Mouse (Mus musculus) heart, postnatal 0 days (tissue): ENCODE measurements around the gene Zfp639. TPM values are rescaled to one million over a fixed set of nuclear protein-coding genes. Genes with fewer than 3 reads are reported as not detected.
A peak's percentile ranks its signal among the peaks of the same experiment; 100 is the strongest.

Experiments used
- ATAC-seq: fragments of 200-750 bp; cut with Nextera tagmentation; 2 replicates; pipeline ENCODE4 v1.8.0; 2017; ENCODE audit warnings: low read depth, moderate number of reproducible peaks, moderate library complexity; ENCODE audit not compliant: insufficient read depth
- DNase-seq: peaks from one replicate; pipeline ENCODE4 v3.0.0-alpha.2; 2016; ENCODE audit warnings: low spot score
- H3K27ac ChIP-seq: fragments of 300-500 bp; sonication (generic); 2 replicates; pipeline ENCODE4 v1.5.1; 2014; ENCODE audit warnings: low read depth, mild to moderate bottlenecking
- H3K27me3 ChIP-seq: fragments of 300-500 bp; sonication (generic); 2 replicates; pipeline ENCODE4 v1.6.1; 2014; ENCODE audit warnings: low read length, mixed read lengths; ENCODE audit not compliant: control insufficient read depth, insufficient read depth
- H3K36me3 ChIP-seq: fragments of 300-500 bp; sonication (generic); replicated peaks from 2 replicates; pipeline ENCODE4 v1.6.1; 2014; ENCODE audit warnings: low read length, mixed read lengths; ENCODE audit not compliant: control insufficient read depth, insufficient read depth
- H3K4me1 ChIP-seq: fragments of 300-500 bp; sonication (generic); 2 replicates; pipeline ENCODE4 v1.6.1; 2014; ENCODE audit warnings: antibody characterized with exemption; ENCODE audit not compliant: control insufficient read depth, insufficient read depth
- H3K4me2 ChIP-seq: fragments of 300-500 bp; sonication (generic); 2 replicates; pipeline ENCODE4 v1.6.1; 2014; ENCODE audit warnings: low read depth, mild to moderate bottlenecking, low read length, moderate library complexity
- H3K4me3 ChIP-seq: fragments of 300-500 bp; sonication (generic); 2 replicates; pipeline ENCODE4 v1.5.1; 2014; ENCODE audit warnings: low read depth, low read length
- H3K9ac ChIP-seq: fragments of 300-500 bp; sonication (generic); replicated peaks from 2 replicates; pipeline ENCODE4 v1.6.1; 2014; ENCODE audit warnings: low read depth, low read length, mixed read lengths
- H3K9me3 ChIP-seq: fragments of 300-500 bp; sonication (generic); replicated peaks from 2 replicates; pipeline ENCODE4 v1.6.1; 2016; ENCODE audit warnings: low read length; ENCODE audit not compliant: control insufficient read depth
- CTCF ChIP-seq: IDR thresholded peaks from 2 replicates; pipeline ENCODE4 v1.5.1; 2016; ENCODE audit warnings: antibody characterized with exemption, control low read depth, low read depth
- EP300 ChIP-seq: IDR thresholded peaks from 2 replicates; pipeline ENCODE4 v1.6.1; 2016; ENCODE audit warnings: antibody characterized with exemption, low read depth
- WGBS: fragments of 180-500 bp; shearing (Covaris S2); extraction: QIAGEN DNeasy Blood & Tissue Kit; methylation state at CpG from one replicate; pipeline ENCODE4 v1.1.7; 2014; 5-methylcytosine and 5-hydroxymethylcytosine counted together
- polyA plus RNA-seq: library from polyadenylated mRNA; unstranded; fragments of >200 nt; fragmentation: Nextera tagmentation; extraction: Ambion mirVana; gene quantifications from 2 replicates; pipeline ENCODE4 v1.2.1, GENCODE M21; 2015
- total RNA-seq: library from RNA; depleted of rRNA; stranded (reverse); fragments of >200 nt; gene quantifications from 2 replicates; pipeline ENCODE4 v1.2.3, GENCODE M21; 2014; ENCODE audit warnings: low replicate concordance; rRNA removed

Zfp639 gene
- total and polyA plus RNA-seq, 2 experiments from 2014 or later, result 26.6 to 60.6 TPM

DNA sequence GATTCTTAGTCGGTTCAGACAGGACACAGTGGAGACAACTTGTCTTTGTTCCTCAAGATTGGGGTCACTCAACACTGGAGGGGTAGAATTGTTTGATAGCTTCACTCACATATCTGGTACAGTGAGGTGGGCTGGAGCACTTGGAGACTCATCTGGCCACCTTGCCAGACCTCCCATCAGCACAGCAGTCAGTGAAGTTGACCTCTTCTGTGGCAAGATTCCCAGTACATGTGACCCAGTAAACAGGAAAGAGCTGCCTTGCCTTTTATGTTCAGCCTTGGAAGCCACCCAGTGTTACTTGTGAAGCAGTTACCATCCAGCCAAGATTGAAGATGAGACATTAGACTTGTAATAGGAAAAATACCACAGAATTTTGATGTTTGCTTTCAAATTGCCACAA, 27.5 kb downstream of the Zfp639 start:
- Histone ChIP-seq H3K9me3 (no peaks in the 10 kb centered on the region), H3K4me3 (no peak overlapping the region), H3K36me3 (peaks cover 62% of the 10 kb centered on the region), H3K4me2 (no peak overlapping the region), H3K9ac (no peak overlapping the region), H3K27ac (peak overlapping the region; percentile 2), H3K4me1 (peaks cover 10% of the 10 kb centered on the region; the same call in 1 of the 2 replicates), H3K27me3 (no peaks in the 10 kb centered on the region)
- peak; percentile 73 for DNase-seq
- 56% methylated on average over 1 of the region's 1 CpGs for WGBS
- ATAC-seq, result peak; percentile 81
- no peak for TF ChIP-seq EP300
- no peak for TF ChIP-seq CTCF

DNA sequence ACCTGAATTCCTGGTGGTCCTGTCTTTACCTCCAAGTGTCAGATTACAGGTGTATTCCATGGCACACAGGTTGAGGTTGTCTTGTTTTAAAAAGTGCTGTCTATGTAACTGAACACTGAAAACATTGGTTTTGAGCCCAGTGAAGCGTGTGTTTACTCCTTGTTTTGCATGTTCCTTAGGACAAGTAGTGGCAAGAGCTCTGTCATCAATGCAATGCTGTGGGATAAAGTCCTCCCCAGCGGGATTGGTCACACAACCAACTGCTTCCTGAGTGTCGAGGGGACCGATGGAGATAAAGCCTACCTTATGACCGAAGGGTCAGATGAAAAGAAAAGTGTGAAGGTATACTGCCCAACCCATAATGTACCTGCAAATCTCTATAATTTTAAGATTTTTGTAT, 28.0 kb downstream of the Zfp639 start:
- H3K4me1 ChIP-seq, result peaks cover 10% of the 10 kb centered on the region; the same call in 1 of the 2 replicates
- no peak for ATAC-seq
- peaks cover 65% of the 10 kb centered on the region for H3K36me3 ChIP-seq
- no peak for TF ChIP-seq CTCF
- no peak for TF ChIP-seq EP300
- no peaks in the 10 kb centered on the region for H3K9me3 ChIP-seq
- H3K4me2 ChIP-seq, result no peak overlapping the region
- peak overlapping the region; percentile 2; the same call in 1 of the 2 replicates for H3K27ac ChIP-seq
- DNase-seq, result no peak
- H3K27me3 ChIP-seq, result no peaks in the 10 kb centered on the region
- no peak overlapping the region for H3K4me3 ChIP-seq
- WGBS, result 83% methylated on average over 5 of the region's 5 CpGs
- no peak overlapping the region for H3K9ac ChIP-seq

DNA sequence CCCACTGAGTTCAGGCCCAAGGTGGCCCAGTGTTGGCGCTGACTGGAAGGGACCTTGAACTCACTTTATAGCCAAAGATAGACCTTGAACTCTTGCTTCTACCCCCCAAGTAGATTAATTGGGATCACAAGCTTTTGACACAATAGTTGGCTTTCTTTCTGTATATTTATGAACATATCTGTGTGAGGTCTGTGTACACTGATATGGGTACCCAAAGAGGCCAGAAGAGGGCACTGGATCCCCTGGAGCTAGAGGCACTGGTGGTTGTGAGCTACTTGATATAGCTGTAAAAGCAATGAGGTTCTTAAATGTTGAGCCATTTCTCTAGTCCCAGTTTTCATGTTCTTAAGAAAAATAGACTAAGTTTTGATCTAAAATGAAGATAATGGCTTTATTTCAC, 43.0 kb downstream of the Zfp639 start:
- 100% methylated on average over 1 of the region's 1 CpGs for WGBS
- Histone ChIP-seq H3K9ac (no peak overlapping the region), H3K27me3 (no peaks in the 10 kb centered on the region), H3K4me2 (no peak overlapping the region), H3K4me3 (no peak overlapping the region), H3K4me1 (no peaks in the 10 kb centered on the region), H3K9me3 (no peaks in the 10 kb centered on the region), H3K36me3 (peaks cover 51% of the 10 kb centered on the region), H3K27ac (no peak overlapping the region)
- DNase-seq (no peak), ATAC-seq (no peak)
- TF ChIP-seq CTCF, result peak; percentile 31; the same call in 1 of the 2 replicates
- no peak for TF ChIP-seq EP300

DNA sequence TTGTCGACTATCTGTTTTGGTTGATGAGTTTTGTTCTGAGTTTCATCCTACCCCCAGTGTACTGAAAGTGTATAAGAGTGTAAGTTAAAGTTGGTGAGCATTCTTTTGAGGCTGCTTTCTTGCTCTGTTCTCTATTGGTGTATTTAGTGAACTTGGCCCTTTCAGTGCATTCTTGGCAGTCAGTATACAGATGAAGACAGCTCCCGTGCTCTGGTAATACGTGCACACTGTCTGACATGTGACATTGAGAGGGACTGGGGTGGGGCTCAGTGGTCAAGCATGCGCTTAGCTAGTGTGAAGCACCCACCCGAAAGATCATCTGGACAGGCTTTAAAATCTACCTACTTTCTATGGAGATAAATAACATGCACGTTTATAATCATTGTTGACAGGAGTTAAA, 53.3 kb downstream of the Zfp639 start:
- H3K4me1 ChIP-seq, result no peaks in the 10 kb centered on the region
- H3K4me2 ChIP-seq, result no peak overlapping the region
- H3K27ac ChIP-seq, result no peak overlapping the region
- no peak for DNase-seq
- H3K4me3 ChIP-seq, result no peak overlapping the region
- 89% methylated on average over 6 of the region's 6 CpGs for WGBS
- TF ChIP-seq CTCF (no peak), EP300 (no peak)
- H3K9ac ChIP-seq, result no peak overlapping the region
- H3K36me3 ChIP-seq, result peaks cover 84% of the 10 kb centered on the region
- ATAC-seq, result no peak
- H3K27me3 ChIP-seq, result no peaks in the 10 kb centered on the region
- no peaks in the 10 kb centered on the region for H3K9me3 ChIP-seq

Other genes starting within 250 kb of the Zfp639 start
- gene Zmat3, start 144.2 kb upstream of the Zfp639 start, total RNA-seq, result 3.5 and 3.6 TPM in 2 replicates
- 1.7 and 1.9 TPM in 2 replicates for gene Zmat3, start 144.2 kb upstream of the Zfp639 start, polyA plus RNA-seq
- 19.2 and 20.4 TPM in 2 replicates for gene Pik3ca, start 112.6 kb upstream of the Zfp639 start, total RNA-seq
- 6.7 and 7.7 TPM in 2 replicates for gene Pik3ca, start 112.6 kb upstream of the Zfp639 start, polyA plus RNA-seq
- not detected in 2 replicates for gene Kcnmb3, start 18.0 kb upstream of the Zfp639 start, total RNA-seq
- gene Kcnmb3, start 18.0 kb upstream of the Zfp639 start, polyA plus RNA-seq, result 0.07 and 0.08 TPM in 2 replicates
- 101 and 106 TPM in 2 replicates for gene Mfn1, start 19.2 kb downstream of the Zfp639 start, total RNA-seq
- 158 and 166 TPM in 2 replicates for gene Mfn1, start 19.2 kb downstream of the Zfp639 start, polyA plus RNA-seq
- gene Gnb4, start 106.3 kb downstream of the Zfp639 start, total RNA-seq, result 47.9 and 55.4 TPM in 2 replicates
- 36.8 and 38.6 TPM in 2 replicates for gene Gnb4, start 106.3 kb downstream of the Zfp639 start, polyA plus RNA-seq
- 54.2 and 68.2 TPM in 2 replicates for gene Actl6a, start 196.0 kb downstream of the Zfp639 start, total RNA-seq
- gene Actl6a, start 196.0 kb downstream of the Zfp639 start, polyA plus RNA-seq, result 53.2 and 58.0 TPM in 2 replicates
- 1,718 and 2,037 TPM in 2 replicates for gene Ndufb5, start 226.7 kb downstream of the Zfp639 start, total RNA-seq
- 1,180 and 1,227 TPM in 2 replicates for gene Ndufb5, start 226.7 kb downstream of the Zfp639 start, polyA plus RNA-seq
- gene Mrpl47, start 227.3 kb downstream of the Zfp639 start, total RNA-seq, result 8.1 and 9.5 TPM in 2 replicates
- gene Mrpl47, start 227.3 kb downstream of the Zfp639 start, polyA plus RNA-seq, result 39.0 and 42.7 TPM in 2 replicates